ENCODE assay signal across 18 mouse cellular contexts in the genomic region with DNA sequence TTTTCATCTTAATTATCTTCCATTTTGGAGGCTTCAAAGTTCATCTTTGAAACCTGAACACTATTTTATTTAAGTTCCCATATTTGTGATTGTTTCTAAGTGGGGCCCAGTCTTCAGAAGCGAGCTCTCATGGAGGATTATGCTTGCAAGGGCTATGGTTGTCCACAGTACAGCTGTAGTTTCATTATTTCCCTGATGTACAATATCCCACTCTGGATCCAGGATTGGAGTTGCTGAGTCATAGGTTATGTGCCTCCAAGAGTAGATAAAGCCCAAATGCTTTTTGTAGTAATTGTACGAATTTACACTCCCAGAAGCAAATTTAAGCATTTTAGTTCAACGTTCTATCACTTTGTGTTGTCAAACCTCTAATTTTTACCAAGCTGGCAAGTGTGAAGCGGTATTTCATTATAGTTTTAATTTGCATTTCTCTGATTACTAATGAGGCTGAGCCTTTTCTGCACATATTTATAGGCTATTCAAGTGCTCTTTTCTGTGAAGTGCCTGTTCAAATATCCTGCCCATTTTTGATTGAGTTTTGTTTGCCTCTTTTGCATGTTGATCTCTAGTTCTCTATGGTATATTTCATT. TPM values are rescaled to one million over a fixed set of nuclear protein-coding genes. Genes with fewer than 3 reads are reported as not detected.
DNase-seq lines count a peak whose midpoint lies in the region; ATAC-seq lines count a peak whose summit lies in the region.
"Had no signal": no experiment of that assay in that cellular context is flagged by ENCODE, and none has a peak within 500 bp of the region (broad histone marks: within the 10 kb centered on the region; RNA-seq: fewer than 3 reads in every experiment).

No protein-coding gene starts in this region.

- no peak overlapping the region for H3K4me3 ChIP-seq in forebrain, embryonic 15.5 days
- H3K4me3 ChIP-seq: embryonic facial prominence, embryonic 10.5 days; heart, embryonic 13.5 days; hindbrain, embryonic 15.5 days had no signal

- 18% methylated on average over 4 of the region's 4 CpGs for WGBS in forebrain, embryonic 15.5 days

- H3K9me3 ChIP-seq in forebrain, embryonic 15.5 days = no peaks in the 10 kb centered on the region
- H3K9me3 ChIP-seq: embryonic facial prominence, embryonic 10.5 days; heart, embryonic 13.5 days; hindbrain, embryonic 15.5 days had no signal

- peak; percentile 65 for ATAC-seq in frontal cortex, adult (ENCODE audit: low TSS enrichment)
- peak; percentile 86 for ATAC-seq in forebrain, embryonic 15.5 days (replicated peaks)
- ATAC-seq: intestine, embryonic 16.5 days had no signal

- no peak overlapping the region for H3K9ac ChIP-seq in forebrain, embryonic 15.5 days (replicated peaks)
- H3K9ac ChIP-seq: heart, embryonic 13.5 days; hindbrain, embryonic 15.5 days had no signal

- no peak for DNase-seq in frontal cortex, postnatal 25 days (ENCODE audit: low spot score in 2 of 2)
- peak; percentile 63 for DNase-seq in brain, embryonic 18.5 days (ENCODE audit: low read depth, low spot score)
- no peak for DNase-seq in right cerebral cortex, adult 2 months (ENCODE audit: low spot score in 2 of 2)
- DNase-seq in adrenal gland, adult (ENCODE audit: inconsistent age in 2 of 2, low spot score in 1 of 2) = no peak
- no peak for DNase-seq in kidney, postnatal 36 days
- DNase-seq: adrenal gland, postnatal 36 days; cerebellum, adult 11-12 months; cerebellum, postnatal 10 days; gastrocnemius, postnatal 36 days; heart, adult 11 months; heart, postnatal 36 days had no signal

- no peaks in the 10 kb centered on the region for H3K27me3 ChIP-seq in forebrain, embryonic 15.5 days
- H3K27me3 ChIP-seq: heart, embryonic 13.5 days; hindbrain, embryonic 15.5 days had no signal

- peak overlapping the region; percentile 83 for H3K27ac ChIP-seq in forebrain, embryonic 15.5 days (replicated peaks)
- H3K27ac ChIP-seq: embryonic facial prominence, embryonic 10.5 days; heart, embryonic 13.5 days; hindbrain, embryonic 15.5 days had no signal

- H3K36me3 ChIP-seq in forebrain, embryonic 15.5 days = no peaks in the 10 kb centered on the region
- H3K36me3 ChIP-seq: embryonic facial prominence, embryonic 10.5 days; heart, embryonic 13.5 days; hindbrain, embryonic 15.5 days had no signal

- H3K4me2 ChIP-seq in forebrain, embryonic 15.5 days (replicated peaks) = no peak overlapping the region
- H3K4me2 ChIP-seq: heart, embryonic 13.5 days; hindbrain, embryonic 15.5 days had no signal

- peaks cover 11% of the 10 kb centered on the region for H3K4me1 ChIP-seq in forebrain, embryonic 15.5 days
- H3K4me1 ChIP-seq: embryonic facial prominence, embryonic 10.5 days; heart, embryonic 13.5 days; hindbrain, embryonic 15.5 days had no signal

RNA-seq across cellular contexts. Expression of a gene that starts 46.9 kb away (rescaled TPM):
- polyA plus RNA-seq in forebrain, embryonic 15.5 days (2015; fragmentation: Nextera tagmentation; extraction: Ambion mirVana) = 1.9 and 2.0 TPM in 2 replicates
- polyA plus RNA-seq: C2C12 had no signal
